Mouse (Mus musculus) ES-E14 (cell line): Measurements from ENCODE around the gene Creb3.

ENCODE experiments used
- MAFK ChIP-seq: IDR thresholded peaks from 2 replicates; pipeline ENCODE4 v1.6.1; 2014; ENCODE audit warnings: mild to moderate bottlenecking, low read depth, low read length, inconsistent platforms; ENCODE audit not compliant: insufficient read depth
- ZC3H11A ChIP-seq: IDR thresholded peaks from 2 replicates; pipeline ENCODE4 v1.6.1; 2012; ENCODE audit warnings: low read depth, mild to moderate bottlenecking, inconsistent platforms, low read length, borderline replicate concordance
- ZNF384 ChIP-seq: IDR thresholded peaks from 2 replicates; pipeline ENCODE4 v1.6.1; 2012; ENCODE audit warnings: low read depth, low read length, inconsistent platforms

GRCm38 (mm10) chr4:43555926-43556325 lies 6.2 kb upstream of the Creb3 start:
- TF ChIP-seq ZNF384 (no peak), MAFK (no peak), ZC3H11A (no peak)
